Mouse (Mus musculus) hindbrain, postnatal 0 days (tissue): Measurements from ENCODE around the gene Ntmt1. TPM values are rescaled to one million over a fixed set of nuclear protein-coding genes. Genes with fewer than 3 reads are reported as not detected.

ENCODE experiments used
- ATAC-seq: fragments of 200-750 bp; cut with Nextera tagmentation; 2 replicates; pipeline ENCODE4 v1.8.0; 2017; ENCODE audit warnings: mild to moderate bottlenecking, moderate TSS enrichment, moderate library complexity
- DNase-seq: peaks from one replicate; pipeline ENCODE4 v3.0.0-alpha.2; 2015; ENCODE audit warnings: low spot score
- H3K27ac ChIP-seq: fragments of 300-500 bp; sonication (generic); 2 replicates; pipeline ENCODE4 v1.5.1; 2014; ENCODE audit warnings: mild to moderate bottlenecking
- H3K27me3 ChIP-seq: fragments of 300-500 bp; sonication (generic); 2 replicates; pipeline ENCODE4 v1.6.1; 2014; ENCODE audit warnings: low read length, mixed read lengths; ENCODE audit not compliant: insufficient read depth
- H3K36me3 ChIP-seq: fragments of 300-500 bp; sonication (generic); 2 replicates; pipeline ENCODE4 v1.6.1; 2014; ENCODE audit warnings: low read length, mixed read lengths; ENCODE audit not compliant: insufficient read depth
- H3K4me1 ChIP-seq: fragments of 300-500 bp; sonication (generic); 2 replicates; pipeline ENCODE4 v1.6.1; 2014; ENCODE audit warnings: antibody characterized with exemption, low read length, mixed read lengths; ENCODE audit not compliant: insufficient read depth
- H3K4me2 ChIP-seq: fragments of 300-500 bp; sonication (generic); 2 replicates; pipeline ENCODE4 v1.6.1; 2014; ENCODE audit warnings: low read depth, mild to moderate bottlenecking, low read length, moderate library complexity, mixed read lengths
- H3K4me3 ChIP-seq: fragments of 300-500 bp; sonication (generic); 2 replicates; pipeline ENCODE4 v1.5.1; 2014; ENCODE audit warnings: low read length
- H3K9ac ChIP-seq: fragments of 300-500 bp; sonication (generic); replicated peaks from 2 replicates; pipeline ENCODE4 v1.6.1; 2014; ENCODE audit warnings: mild to moderate bottlenecking, low read length, moderate library complexity, mixed read lengths
- H3K9me3 ChIP-seq: fragments of 300-500 bp; sonication (generic); 2 replicates; pipeline ENCODE4 v1.6.1; 2016; ENCODE audit warnings: low read length, mixed read lengths
- CTCF ChIP-seq: IDR thresholded peaks from 2 replicates; pipeline ENCODE4 v1.5.1; 2016; ENCODE audit warnings: antibody characterized with exemption, control low read depth, low read depth
- WGBS: fragments of 180-500 bp; shearing (Covaris S2); extraction: QIAGEN DNeasy Blood & Tissue Kit; methylation state at CpG from one replicate; pipeline ENCODE4 v1.1.7; 2014; 5-methylcytosine and 5-hydroxymethylcytosine counted together
- polyA plus RNA-seq: library from polyadenylated mRNA; unstranded; fragments of >200 nt; fragmentation: Nextera tagmentation; extraction: Ambion mirVana; gene quantifications from 2 replicates; pipeline ENCODE4 v1.2.1, GENCODE M21; 2015
- total RNA-seq: library from RNA; depleted of rRNA; stranded (reverse); fragments of >200 nt; gene quantifications from 2 replicates; pipeline ENCODE4 v1.2.3, GENCODE M21; 2014

Gene Ntmt1
- total and polyA plus RNA-seq, 2 experiments from 2014 or later, result 96.3 to 99.6 TPM

DNA sequence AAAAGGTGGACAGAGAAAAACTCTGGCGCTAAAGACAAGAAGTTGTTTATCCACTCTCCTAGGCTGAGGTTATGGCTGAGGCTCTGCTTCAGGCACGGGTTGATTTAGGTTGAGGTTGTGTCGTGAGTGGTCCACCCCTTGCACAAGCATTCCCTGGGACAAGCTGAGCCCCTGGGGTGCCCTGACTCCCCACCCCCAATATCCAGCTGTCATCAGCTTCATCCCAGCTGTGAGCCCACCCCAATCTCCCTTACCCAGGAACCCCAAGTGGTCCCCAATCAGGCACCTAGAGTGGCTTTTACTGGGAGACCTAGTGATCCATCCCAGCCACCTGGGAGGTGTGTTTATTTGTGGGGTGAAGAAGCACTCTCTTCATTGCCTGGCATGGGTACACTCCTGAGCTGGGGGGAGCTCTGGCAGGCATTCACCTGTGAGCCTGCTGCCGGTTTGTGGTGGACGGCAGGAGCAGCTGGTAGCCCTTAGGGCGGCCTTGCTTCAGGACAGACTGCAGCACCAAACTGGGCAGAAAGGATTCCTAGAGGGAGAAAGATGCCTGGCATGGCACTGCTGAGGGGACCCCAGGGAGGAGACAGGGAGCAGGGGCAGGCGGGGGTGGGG lies 12.2 kb upstream of the Ntmt1 start:
- no peak for TF ChIP-seq CTCF
- DNase-seq (no peak), ATAC-seq (no peak)
- Histone ChIP-seq H3K36me3 (no peaks in the 10 kb centered on the region), H3K4me3 (no peak overlapping the region; the same call in 1 of the 2 replicates), H3K4me1 (peaks cover 15% of the 10 kb centered on the region), H3K9me3 (no peaks in the 10 kb centered on the region), H3K27ac (0 out of 2 replicates have a peak overlapping the region, but pooled peaks have one; percentile 69), H3K4me2 (peak overlapping the region; percentile 59), H3K27me3 (no peaks in the 10 kb centered on the region), H3K9ac (no peak overlapping the region)
- 50% methylated on average over 7 of the region's 7 CpGs for WGBS

DNA sequence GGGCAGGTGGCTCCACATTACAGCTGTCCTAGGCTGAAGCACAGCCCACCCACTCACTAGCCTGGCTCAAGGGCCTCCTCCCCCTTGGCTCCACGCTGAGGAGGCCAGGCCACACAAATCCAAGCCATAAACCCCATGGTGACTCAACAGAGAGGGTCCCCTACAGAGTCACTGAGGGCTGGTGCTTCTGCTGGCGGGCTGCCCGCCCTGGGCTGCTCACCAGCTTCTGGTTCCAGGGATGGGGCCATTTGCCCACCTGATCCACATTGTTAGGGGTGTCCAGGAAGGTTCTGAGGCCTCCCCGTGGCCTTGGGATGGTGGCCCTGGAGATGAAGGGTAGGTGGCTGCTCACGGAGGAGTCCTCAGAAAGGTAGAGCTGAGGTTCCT lies 11.7 kb upstream of the Ntmt1 start:
- H3K27ac ChIP-seq, result 0 out of 2 replicates have a peak overlapping the region, but pooled peaks have one; percentile 69
- no peaks in the 10 kb centered on the region for H3K27me3 ChIP-seq
- no peaks in the 10 kb centered on the region for H3K9me3 ChIP-seq
- H3K4me3 ChIP-seq, result no peak overlapping the region
- H3K4me1 ChIP-seq, result peaks cover 15% of the 10 kb centered on the region
- ATAC-seq (no peak), DNase-seq (peak; percentile 28)
- WGBS, result 46% methylated on average over 4 of the region's 5 CpGs
- H3K36me3 ChIP-seq, result no peaks in the 10 kb centered on the region
- TF ChIP-seq CTCF, result no peak
- no peak overlapping the region for H3K9ac ChIP-seq
- peak overlapping the region; percentile 45 for H3K4me2 ChIP-seq

DNA sequence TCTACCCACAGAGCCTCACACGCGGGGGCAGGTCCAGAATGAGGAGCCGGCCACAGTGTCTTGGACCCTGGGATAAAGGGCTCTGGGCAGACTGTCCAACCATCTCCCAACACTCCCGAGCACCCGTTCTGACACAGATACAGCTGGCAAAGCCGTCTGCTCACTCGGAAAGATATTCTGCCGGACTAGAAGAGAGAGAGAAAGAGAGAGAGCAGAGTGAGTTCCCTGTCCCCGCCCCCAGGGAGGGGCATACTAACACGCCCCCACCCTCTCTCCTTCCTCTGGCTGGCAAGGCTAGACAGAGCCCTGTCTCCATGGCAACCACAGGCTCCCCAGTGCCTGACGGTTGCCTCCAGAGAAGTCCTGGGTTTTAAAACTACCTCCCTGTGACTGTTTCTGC lies 11.2 kb upstream of the Ntmt1 start:
- 3% methylated on average over 11 of the region's 11 CpGs for WGBS
- Histone ChIP-seq H3K36me3 (no peaks in the 10 kb centered on the region), H3K27ac (peak overlapping the region; percentile 69; the same call in 1 of the 2 replicates), H3K9me3 (no peaks in the 10 kb centered on the region), H3K4me1 (peaks cover 15% of the 10 kb centered on the region), H3K27me3 (no peaks in the 10 kb centered on the region), H3K4me2 (peak overlapping the region; percentile 45), H3K4me3 (0 out of 2 replicates have a peak overlapping the region, but pooled peaks have one; percentile 0), H3K9ac (no peak overlapping the region)
- no peak for TF ChIP-seq CTCF
- DNase-seq (peak; percentile 95), ATAC-seq (peak; percentile 84)

DNA sequence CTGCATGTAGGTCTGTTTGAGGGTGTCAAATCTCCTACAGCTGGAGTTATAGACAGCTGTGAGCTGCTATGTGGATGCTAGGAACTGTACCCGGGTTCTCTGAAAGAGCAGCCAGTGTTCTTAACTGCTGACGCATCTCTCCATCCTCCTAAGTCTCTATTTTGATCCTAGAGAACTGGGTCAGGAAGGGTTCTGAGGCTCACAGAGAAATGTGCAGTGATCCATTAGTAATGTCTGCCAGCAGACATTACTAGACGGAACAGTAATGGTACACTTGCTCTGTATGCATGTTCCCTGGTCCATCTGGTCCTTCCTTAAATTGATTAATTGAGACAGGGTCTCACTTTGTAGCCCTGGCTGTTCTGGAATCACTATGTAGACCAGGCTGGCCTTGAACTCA lies 8.2 kb upstream of the Ntmt1 start:
- Histone ChIP-seq H3K36me3 (no peaks in the 10 kb centered on the region), H3K9me3 (no peaks in the 10 kb centered on the region), H3K4me2 (no peak overlapping the region), H3K9ac (no peak overlapping the region), H3K4me3 (no peak overlapping the region), H3K27me3 (0 out of 2 replicates have a peak, but pooled peaks cover 6% of the 10 kb centered on the region), H3K4me1 (peaks cover 19% of the 10 kb centered on the region), H3K27ac (no peak overlapping the region)
- TF ChIP-seq CTCF, result no peak
- no peak for ATAC-seq
- no peak for DNase-seq
- 78% methylated on average over 3 of the region's 3 CpGs for WGBS

DNA sequence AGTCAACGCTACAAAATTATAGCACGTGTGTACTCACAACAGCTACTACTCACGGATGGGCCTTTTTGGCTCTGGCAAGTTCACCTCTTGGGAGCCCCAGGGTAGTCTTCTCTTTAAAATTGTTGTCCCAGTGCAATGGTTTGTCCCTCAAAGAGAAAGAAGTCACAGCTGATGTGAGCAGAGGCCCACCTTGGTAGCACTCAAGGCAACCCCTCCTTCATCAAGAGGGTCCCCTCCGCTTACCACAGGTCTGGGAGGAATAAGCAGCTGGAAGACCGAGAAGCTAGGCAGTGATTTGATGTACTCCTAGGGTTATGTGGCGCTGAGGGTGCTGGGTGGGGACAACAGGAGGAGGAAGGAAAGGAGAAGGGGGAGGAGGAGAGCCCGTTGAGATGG lies 7.0 kb upstream of the Ntmt1 start:
- H3K4me2 ChIP-seq, result peak overlapping the region; percentile 76
- no peaks in the 10 kb centered on the region for H3K9me3 ChIP-seq
- H3K27me3 ChIP-seq, result 0 out of 2 replicates have a peak, but pooled peaks cover 6% of the 10 kb centered on the region
- DNase-seq, result no peak
- 42% methylated on average over 7 of the region's 7 CpGs for WGBS
- peak overlapping the region; percentile 43 for H3K4me3 ChIP-seq
- no peaks in the 10 kb centered on the region for H3K36me3 ChIP-seq
- TF ChIP-seq CTCF, result no peak
- peak overlapping the region; percentile 50 for H3K9ac ChIP-seq
- ATAC-seq, result no peak
- H3K27ac ChIP-seq, result no peak overlapping the region
- H3K4me1 ChIP-seq, result peaks cover 19% of the 10 kb centered on the region

DNA sequence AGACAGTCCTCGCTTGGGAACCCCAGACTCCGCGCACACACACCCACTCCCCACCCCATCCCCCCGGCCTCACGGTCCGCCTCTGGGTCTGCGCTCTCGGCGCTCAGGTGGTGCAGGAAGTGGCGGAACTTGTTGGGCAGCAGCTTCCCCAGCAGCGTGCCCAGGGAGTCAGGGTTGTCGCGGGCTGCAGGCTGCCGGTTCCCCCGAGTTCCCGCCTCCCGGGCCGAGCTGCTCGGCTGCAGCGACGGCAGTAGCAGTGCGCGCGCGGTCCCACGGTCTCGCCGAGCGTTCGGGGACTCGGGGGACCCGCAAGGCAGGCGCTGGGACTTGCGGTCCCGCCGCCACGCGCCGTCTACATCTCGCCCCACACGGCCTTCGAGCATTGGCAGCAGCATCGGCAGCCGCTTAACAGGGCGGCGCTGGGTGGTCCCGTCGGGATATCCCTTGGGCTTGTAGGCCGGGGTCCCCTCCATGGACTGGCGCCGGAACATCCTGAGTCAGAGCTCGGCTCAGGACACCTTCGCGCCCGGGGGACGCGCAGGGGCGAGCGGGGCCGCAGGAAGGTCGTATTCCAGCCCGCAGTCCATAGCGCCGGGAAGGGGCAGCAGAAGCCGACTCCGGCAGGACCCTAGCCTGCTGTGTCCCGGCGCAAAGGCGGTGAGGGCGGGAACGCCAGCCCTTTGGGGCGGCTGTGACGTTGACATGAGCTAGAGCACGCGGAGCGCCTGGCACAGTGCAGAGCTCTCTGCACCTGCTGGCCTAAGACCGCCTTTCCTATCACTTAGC lies 6.4 kb upstream of the Ntmt1 start:
- under 1% methylated on average over 70 of the region's 77 CpGs for WGBS
- peaks cover 13% of the 10 kb centered on the region for H3K4me1 ChIP-seq
- no peak overlapping the region for H3K27ac ChIP-seq
- DNase-seq (peak; percentile 55), ATAC-seq (peak; percentile 54; the same call in 1 of the 2 replicates)
- peak overlapping the region; percentile 50 for H3K9ac ChIP-seq
- no peaks in the 10 kb centered on the region for H3K36me3 ChIP-seq
- H3K9me3 ChIP-seq, result no peaks in the 10 kb centered on the region
- 0 out of 2 replicates have a peak, but pooled peaks cover 6% of the 10 kb centered on the region for H3K27me3 ChIP-seq
- peak overlapping the region; percentile 76 for H3K4me2 ChIP-seq
- TF ChIP-seq CTCF, result no peak
- H3K4me3 ChIP-seq, result peak overlapping the region; percentile 43

DNA sequence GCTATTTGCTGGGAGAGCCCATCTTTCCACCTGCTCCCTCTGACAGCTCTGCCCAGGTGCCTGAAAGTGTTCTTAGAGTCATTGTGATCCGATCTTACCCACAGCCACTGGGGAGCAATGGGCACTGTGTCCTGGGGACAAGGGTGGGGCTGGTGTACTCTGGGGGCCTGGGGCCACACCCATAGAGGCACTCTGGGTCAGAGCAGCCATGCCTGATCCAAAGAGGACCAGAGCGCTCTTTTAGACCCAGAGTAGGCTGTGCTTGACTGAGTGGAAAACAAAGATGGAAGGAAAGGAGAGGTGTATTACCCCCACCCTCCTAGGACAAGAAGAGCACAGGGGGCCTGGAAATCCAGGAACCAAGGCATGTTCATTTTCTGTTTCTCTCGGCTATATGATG lies 4.0 kb upstream of the Ntmt1 start, which contains the start of gene 1700001O22Rik:
Gene 1700001O22Rik, minus strand, starts transcription at position 58 of the 400 bp plus-strand sequence.
- Histone ChIP-seq H3K4me2 (no peak within 1 kb of the TSS), H3K9me3 (no peaks in the 10 kb centered on the region), H3K27me3 (0 out of 2 replicates have a peak, but pooled peaks cover 6% of the 10 kb centered on the region), H3K36me3 (no peaks in the 10 kb centered on the region), H3K27ac (no peak within 1 kb of the TSS), H3K4me1 (peaks cover 9% of the 10 kb centered on the region), H3K9ac (no peak within 1 kb of the TSS), H3K4me3 (no peak within 1 kb of the TSS)
- DNase-seq, result no peak
- no peak for ATAC-seq
- TF ChIP-seq CTCF, result no peak
- 82% methylated on average over 3 of the region's 3 CpGs for WGBS
